23 mouse cellular contexts compared by ENCODE assay signal in the genomic region with DNA sequence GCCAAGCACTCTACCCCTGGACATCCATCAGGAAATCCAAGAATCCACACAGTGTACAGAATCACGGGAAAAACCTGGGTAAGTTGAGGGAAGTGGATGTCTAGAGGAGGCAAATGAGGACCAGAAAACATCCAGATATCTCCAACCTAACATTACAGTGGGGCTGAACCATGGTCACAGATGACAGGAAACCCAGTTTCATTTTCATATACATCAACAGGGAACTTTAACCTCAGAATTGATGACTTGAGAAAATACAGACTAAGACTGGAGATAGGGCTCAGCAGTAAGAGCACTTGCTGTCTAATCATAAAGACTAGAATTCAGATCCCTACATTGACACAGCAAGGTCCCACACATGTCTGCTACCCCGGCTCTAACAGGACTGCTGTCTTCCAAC. TPM values are rescaled to one million over a fixed set of nuclear protein-coding genes. Genes with fewer than 3 reads are reported as not detected.
DNase-seq lines count a peak whose midpoint lies in the region; ATAC-seq and TF ChIP-seq lines count a peak whose summit lies in the region.
"Had no signal": no experiment of that assay in that cellular context is flagged by ENCODE, and none has a peak within 500 bp of the region (broad histone marks: within the 10 kb centered on the region; RNA-seq: fewer than 3 reads in every experiment).

No protein-coding gene starts in this region.

- TF ChIP-seq EP300 in lung, postnatal 0 days (IDR thresholded peaks at IDR 0.05): no peak

- no peaks in the 10 kb centered on the region for H3K9me3 ChIP-seq in lung, postnatal 0 days (ENCODE audit: low read length)
- no peaks in the 10 kb centered on the region for H3K9me3 ChIP-seq in kidney, embryonic 16.5 days (ENCODE audit: low read length)
- H3K9me3 ChIP-seq: embryonic facial prominence, embryonic 15.5 days; forebrain, embryonic 10.5 days; heart, embryonic 10.5 days; hindbrain, embryonic 13.5 days had no signal

- no peak overlapping the region for H3K4me2 ChIP-seq in lung, postnatal 0 days (replicated peaks; ENCODE audit: low read depth, low read length)
- no peak overlapping the region for H3K4me2 ChIP-seq in kidney, embryonic 16.5 days (replicated peaks; ENCODE audit: low read depth, low read length)
- H3K4me2 ChIP-seq: embryonic facial prominence, embryonic 15.5 days; hindbrain, embryonic 13.5 days had no signal

- no peak overlapping the region for H3K4me3 ChIP-seq in lung, postnatal 0 days (ENCODE audit: low read depth, low read length)
- H3K4me3 ChIP-seq in kidney, embryonic 16.5 days (ENCODE audit: low read length): no peak overlapping the region
- H3K4me3 ChIP-seq: embryonic facial prominence, embryonic 15.5 days; erythroblast, embryonic 14.5 days; forebrain, embryonic 10.5 days; heart, embryonic 10.5 days; hindbrain, embryonic 13.5 days had no signal

- H3K27ac ChIP-seq in lung, postnatal 0 days (ENCODE audit: low read length): no peak overlapping the region
- H3K27ac ChIP-seq in kidney, embryonic 16.5 days (ENCODE audit: low read length): no peak overlapping the region
- H3K27ac ChIP-seq: embryonic facial prominence, embryonic 15.5 days; forebrain, embryonic 10.5 days; heart, embryonic 10.5 days; hindbrain, embryonic 13.5 days; hindbrain, postnatal 0 days had no signal

- WGBS in lung, postnatal 0 days: 83% methylated on average over 2 of the region's 2 CpGs
- WGBS in kidney, embryonic 16.5 days: 87% methylated on average over 2 of the region's 2 CpGs

- H3K9ac ChIP-seq in lung, postnatal 0 days (replicated peaks; ENCODE audit: low read depth): no peak overlapping the region
- no peak overlapping the region for H3K9ac ChIP-seq in kidney, embryonic 16.5 days (replicated peaks; ENCODE audit: low read length)
- H3K9ac ChIP-seq: embryonic facial prominence, embryonic 15.5 days; hindbrain, embryonic 13.5 days had no signal

- peak; percentile 52 for ATAC-seq in activated CD4-positive, CD25-positive, alpha-beta regulatory T cell, adult 4 months
- ATAC-seq in inflammation-experienced regulatory T-cells, adult 6 months: peak; percentile 64
- ATAC-seq in lung, postnatal 0 days: no peak
- no peak for ATAC-seq in kidney, embryonic 16.5 days (ENCODE audit: low FRiP score, low TSS enrichment)
- ATAC-seq: forebrain, embryonic 14.5 days; hindbrain, postnatal 0 days; intestine, embryonic 16.5 days; Patski had no signal

- peak; percentile 29 for DNase-seq in CD4-positive helper T cell, adult 2 months (ENCODE audit: low read depth, low spot score)
- peak; percentile 53 for DNase-seq in splenic B cell, adult 2 months (ENCODE audit: low read depth, low spot score)
- DNase-seq in cerebellum, adult 11 months: no peak
- DNase-seq in lung, postnatal 0 days (ENCODE audit: low spot score): no peak
- DNase-seq: adrenal gland, adult 8-10 months; cerebellum, adult 18-20 months; cerebellum, postnatal 10 days; embryo, embryonic 11 days; gastrocnemius, postnatal 36 days; heart, adult 18-20 months; heart, postnatal 10 days had no signal

- no peaks in the 10 kb centered on the region for H3K4me1 ChIP-seq in lung, postnatal 0 days (ENCODE audit: insufficient read depth, low read depth, low read length)
- H3K4me1 ChIP-seq in kidney, embryonic 16.5 days (ENCODE audit: insufficient read depth, low read length): 0 out of 2 replicates have a peak, but pooled peaks cover 9% of the 10 kb centered on the region
- H3K4me1 ChIP-seq: embryonic facial prominence, embryonic 15.5 days; forebrain, embryonic 10.5 days; hindbrain, embryonic 13.5 days had no signal

- H3K27me3 ChIP-seq in splenic B cell, adult 2 months (ENCODE audit: control insufficient read depth, insufficient read depth, low read length, poor library complexity, severe bottlenecking): no peaks in the 10 kb centered on the region
- H3K27me3 ChIP-seq in lung, postnatal 0 days (replicated peaks; ENCODE audit: insufficient read depth, low read length): no peaks in the 10 kb centered on the region
- H3K27me3 ChIP-seq in kidney, embryonic 16.5 days (ENCODE audit: insufficient read depth, low read length): no peaks in the 10 kb centered on the region
- H3K27me3 ChIP-seq: embryonic facial prominence, embryonic 15.5 days; hindbrain, embryonic 13.5 days; Patski had no signal

- no peak for TF ChIP-seq CTCF in lung, postnatal 0 days (IDR thresholded peaks at IDR 0.05)

- no peaks in the 10 kb centered on the region; the same call in 1 of the 2 replicates for H3K36me3 ChIP-seq in splenic B cell, adult 2 months (ENCODE audit: control insufficient read depth, insufficient read depth, low read length, poor library complexity, severe bottlenecking)
- H3K36me3 ChIP-seq in lung, postnatal 0 days (ENCODE audit: insufficient read depth, low read length): peaks cover 3% of the 10 kb centered on the region; the same call in 1 of the 2 replicates
- H3K36me3 ChIP-seq in kidney, embryonic 16.5 days (ENCODE audit: insufficient read depth, low read length): peaks cover 9% of the 10 kb centered on the region; the same call in 1 of the 2 replicates

RNA-seq across cellular contexts. Expression of gene Stau1, which starts 31.3 kb away (rescaled TPM):
- 10 to 100 TPM; 36.2 to 42.2 TPM for polyA plus RNA-seq in activated CD4-positive, CD25-positive, alpha-beta regulatory T cell, adult 4 months (2017; shearing (Covaris generic))
- polyA plus RNA-seq in inflammation-experienced regulatory T-cells, adult 6 months (2017; shearing (Covaris generic)): 10 to 100 TPM; 32.9 to 54.0 (median 51.8) TPM
- 48.3 and 55.0 TPM in 2 replicates for polyA plus RNA-seq in lung, postnatal 0 days (2015; fragmentation: Nextera tagmentation; extraction: Ambion mirVana)
- 92.0 and 98.8 TPM in 2 replicates for polyA plus RNA-seq in kidney, embryonic 16.5 days (2015; fragmentation: Nextera tagmentation; extraction: Ambion mirVana)

RNA-seq across cellular contexts. Expression of gene Ddx27, which starts 50.2 kb away (rescaled TPM):
- 10 to 100 TPM; 29.8 to 39.5 TPM for polyA plus RNA-seq in activated CD4-positive, CD25-positive, alpha-beta regulatory T cell, adult 4 months (2017; shearing (Covaris generic))
- polyA plus RNA-seq in inflammation-experienced regulatory T-cells, adult 6 months (2017; shearing (Covaris generic)): 10 to 100 TPM; 33.6 to 38.9 (median 35.1) TPM
- polyA plus RNA-seq in lung, postnatal 0 days (2015; fragmentation: Nextera tagmentation; extraction: Ambion mirVana): 21.8 and 21.9 TPM in 2 replicates
- polyA plus RNA-seq in kidney, embryonic 16.5 days (2015; fragmentation: Nextera tagmentation; extraction: Ambion mirVana): 57.6 and 59.2 TPM in 2 replicates

RNA-seq across cellular contexts. Expression of gene Cse1l, which starts 58.9 kb away (rescaled TPM):
- polyA plus RNA-seq in activated CD4-positive, CD25-positive, alpha-beta regulatory T cell, adult 4 months (2017; shearing (Covaris generic)): 10 to 100 TPM; 59.7 to 65.0 TPM
- 10 to 100 TPM; 58.2 to 87.3 (median 67.6) TPM for polyA plus RNA-seq in inflammation-experienced regulatory T-cells, adult 6 months (2017; shearing (Covaris generic))
- 24.1 and 28.5 TPM in 2 replicates for polyA plus RNA-seq in lung, postnatal 0 days (2015; fragmentation: Nextera tagmentation; extraction: Ambion mirVana)
- polyA plus RNA-seq in kidney, embryonic 16.5 days (2015; fragmentation: Nextera tagmentation; extraction: Ambion mirVana): 135 and 140 TPM in 2 replicates

Comparison
In these comparisons a context has a peak if more than half of its experiments do, and no peak if none do; other contexts are left out.
1. DNase-seq: peak in CD4-positive helper T cell, adult 2 months (single experiment) and splenic B cell, adult 2 months (single experiment); none in cerebellum, adult 11 months (single experiment) and lung, postnatal 0 days (single experiment).
2. ATAC-seq: peak in activated CD4-positive, CD25-positive, alpha-beta regulatory T cell, adult 4 months (single experiment) and inflammation-experienced regulatory T-cells, adult 6 months (single experiment); none in lung, postnatal 0 days (single experiment) and kidney, embryonic 16.5 days (single experiment).